Comparison of ENCODE assay signal across 11 mouse cellular contexts in the genomic region with DNA sequence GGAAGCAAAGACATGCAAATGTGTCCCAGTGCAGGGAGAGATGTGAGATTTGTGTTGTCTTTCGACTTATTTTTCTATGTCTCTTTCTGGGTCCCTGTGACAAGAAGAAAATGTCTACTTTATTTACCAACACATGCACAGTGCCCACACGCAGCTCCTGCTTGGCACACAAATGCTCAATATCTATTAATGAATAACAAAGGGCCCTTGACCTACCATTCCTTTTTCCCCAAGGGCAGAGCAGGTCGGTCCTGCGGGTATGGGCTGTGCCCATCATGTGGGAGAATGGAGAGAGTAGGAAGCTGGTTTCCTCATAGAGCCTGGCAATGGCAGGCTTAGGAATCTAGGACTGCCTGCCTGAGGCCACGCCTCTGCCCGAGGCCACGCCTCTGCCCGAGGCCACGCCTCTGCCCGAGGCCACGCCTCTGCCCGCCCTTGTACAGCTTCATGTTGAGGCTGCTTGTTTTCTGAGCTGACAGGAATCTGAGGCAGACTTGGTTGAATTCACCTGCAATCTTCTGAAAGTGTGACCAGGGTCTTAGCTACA.
DNase-seq lines count a peak whose midpoint lies in the region; ATAC-seq and TF ChIP-seq lines count a peak whose summit lies in the region.
"Had no signal": no experiment of that assay in that cellular context is flagged by ENCODE, and none has a peak within 500 bp of the region (broad histone marks: within the 10 kb centered on the region; RNA-seq: fewer than 3 reads in every experiment).

No protein-coding gene starts in this region.

- 47% methylated on average over 12 of the region's 12 CpGs for WGBS in intestine, postnatal 0 days
- WGBS in lung, postnatal 0 days: 46% methylated on average over 12 of the region's 12 CpGs

- H3K4me1 ChIP-seq in intestine, postnatal 0 days (replicated peaks; ENCODE audit: control insufficient read depth, insufficient read depth, low read length): 0 out of 2 replicates have a peak, but pooled peaks cover 7% of the 10 kb centered on the region
- H3K4me1 ChIP-seq in lung, postnatal 0 days (ENCODE audit: insufficient read depth, low read depth, low read length): no peaks in the 10 kb centered on the region; the same call in 1 of the 2 replicates

- H3K9ac ChIP-seq in intestine, postnatal 0 days (ENCODE audit: low read depth, low read length): no peak overlapping the region
- no peak overlapping the region for H3K9ac ChIP-seq in lung, postnatal 0 days (replicated peaks; ENCODE audit: low read depth)
- H3K9ac ChIP-seq: embryonic facial prominence, embryonic 13.5 days had no signal

- ATAC-seq in intestine, postnatal 0 days: peak; percentile 69
- ATAC-seq in lung, postnatal 0 days: peak; percentile 53; the same call in 1 of the 2 replicates
- no peak for ATAC-seq in inflammation-experienced regulatory T-cells, adult 6 months

- no peak for TF ChIP-seq CTCF in intestine, postnatal 0 days (IDR thresholded peaks at IDR 0.05; ENCODE audit: low read depth)
- TF ChIP-seq CTCF in lung, postnatal 0 days (IDR thresholded peaks at IDR 0.05): no peak

- DNase-seq in adrenal gland, postnatal 14 days: peak; percentile 51
- DNase-seq in adrenal gland, adult (ENCODE audit: inconsistent age in 2 of 2, low spot score in 1 of 2): no peak
- peak; percentile 79 for DNase-seq in ES-CJ7 (ENCODE audit: low read depth, low spot score)
- DNase-seq in lung, postnatal 0 days (ENCODE audit: low spot score): no peak
- no peak for DNase-seq in cerebellum, adult 18-20 months
- no peak for DNase-seq in cerebellum, postnatal 10 days

- H3K27me3 ChIP-seq in intestine, postnatal 0 days (replicated peaks; ENCODE audit: control insufficient read depth, insufficient read depth, low read length): no peaks in the 10 kb centered on the region
- H3K27me3 ChIP-seq in lung, postnatal 0 days (replicated peaks; ENCODE audit: insufficient read depth, low read length): no peaks in the 10 kb centered on the region
- H3K27me3 ChIP-seq: embryonic facial prominence, embryonic 13.5 days had no signal

- H3K4me3 ChIP-seq in intestine, postnatal 0 days (ENCODE audit: low read depth, low read length): no peak overlapping the region
- no peak overlapping the region for H3K4me3 ChIP-seq in lung, postnatal 0 days (ENCODE audit: low read depth, low read length)
- H3K4me3 ChIP-seq: embryonic facial prominence, embryonic 13.5 days had no signal

- TF ChIP-seq EP300 in lung, postnatal 0 days (IDR thresholded peaks at IDR 0.05): no peak

- H3K4me2 ChIP-seq in intestine, postnatal 0 days (replicated peaks; ENCODE audit: low read depth): no peak overlapping the region
- H3K4me2 ChIP-seq in lung, postnatal 0 days (replicated peaks; ENCODE audit: low read depth, low read length): no peak overlapping the region
- H3K4me2 ChIP-seq: embryonic facial prominence, embryonic 13.5 days; heart, embryonic 11.5 days had no signal

- H3K36me3 ChIP-seq in intestine, postnatal 0 days (ENCODE audit: control insufficient read depth, insufficient read depth): no peaks in the 10 kb centered on the region
- no peaks in the 10 kb centered on the region for H3K36me3 ChIP-seq in lung, postnatal 0 days (ENCODE audit: insufficient read depth, low read length)
- H3K36me3 ChIP-seq: embryonic facial prominence, embryonic 13.5 days had no signal

- no peaks in the 10 kb centered on the region for H3K9me3 ChIP-seq in intestine, postnatal 0 days (ENCODE audit: control insufficient read depth)
- H3K9me3 ChIP-seq in lung, postnatal 0 days (ENCODE audit: low read length): no peaks in the 10 kb centered on the region
- H3K9me3 ChIP-seq: embryonic facial prominence, embryonic 13.5 days had no signal

- no peak overlapping the region for H3K27ac ChIP-seq in intestine, postnatal 0 days (ENCODE audit: low read depth, low read length)
- 0 out of 2 replicates have a peak overlapping the region, but pooled peaks have one; percentile 28 for H3K27ac ChIP-seq in lung, postnatal 0 days (ENCODE audit: low read length)
- H3K27ac ChIP-seq: embryonic facial prominence, embryonic 13.5 days; macrophage had no signal

Comparison
In these comparisons a context has a peak if more than half of its experiments do, and no peak if none do; other contexts are left out.
1. DNase-seq: peak in adrenal gland, postnatal 14 days (single experiment) and ES-CJ7 (single experiment); none in adrenal gland, adult (0 of 2), lung, postnatal 0 days (single experiment), cerebellum, adult 18-20 months (0 of 2) and cerebellum, postnatal 10 days (0 of 2).